Mouse (Mus musculus): ENCODE results near the gene Sprn.

- TF ChIP-seq POLR2A (IDR thresholded peaks at IDR 0.05; ENCODE audit: low read depth, low read length) (no peak), CTCF (conservative IDR thresholded peaks at IDR 0.05; ENCODE audit: insufficient read depth, insufficient read length, low read depth, low read length) (no peak)
These were observed 46.4 kb upstream of the Sprn start for GRCm38 (mm10) chr7:140201090-140201489.

All from kidney, adult 2 months (tissue).